Mouse (Mus musculus) liver, adult 2 months (tissue): Measurements from ENCODE around the gene Insl6. TPM values are rescaled to one million over a fixed set of nuclear protein-coding genes. Genes with fewer than 3 reads are reported as not detected.

Experiments
- DNase-seq: peaks from one replicate; pipeline ENCODE4 v3.0.0-alpha.2; 2011; ENCODE audit warnings: low read depth, low spot score; ENCODE audit errors: extremely low read depth
- H3K27ac ChIP-seq: fragments of 200-500 bp; replicated peaks from 2 replicates; pipeline ENCODE4 v1.5.1; 2012; ENCODE audit warnings: low read depth, mild to moderate bottlenecking, control low read depth, inconsistent platforms, low read length; ENCODE audit not compliant: insufficient read depth
- H3K27me3 ChIP-seq: fragments of 200-500 bp; 2 replicates; pipeline ENCODE4 v1.6.1; 2012; ENCODE audit warnings: mild to moderate bottlenecking, moderate library complexity, low read length, inconsistent platforms; ENCODE audit not compliant: control insufficient read depth, insufficient read depth
- H3K36me3 ChIP-seq: fragments of 200-500 bp; 2 replicates; pipeline ENCODE4 v1.6.1; 2012; ENCODE audit warnings: low read length, inconsistent platforms; ENCODE audit not compliant: control insufficient read depth, insufficient read depth
- H3K4me1 ChIP-seq: fragments of 200-500 bp; 2 replicates; pipeline ENCODE4 v1.6.1; 2011; ENCODE audit warnings: low read length; ENCODE audit not compliant: control insufficient read depth, insufficient read depth
- H3K4me3 ChIP-seq: fragments of 200-500 bp; 2 replicates; pipeline ENCODE4 v1.5.1; 2011; ENCODE audit warnings: low read depth, mild to moderate bottlenecking, control low read depth, low read length, moderate library complexity; ENCODE audit not compliant: insufficient read depth
- H3K79me2 ChIP-seq: fragments of 200-500 bp; 2 replicates; pipeline ENCODE4 v1.6.1; 2012; ENCODE audit warnings: inconsistent platforms, mild to moderate bottlenecking, low read length, moderate library complexity; ENCODE audit not compliant: control insufficient read depth, insufficient read depth
- H3K9ac ChIP-seq: fragments of 200-500 bp; 2 replicates; pipeline ENCODE4 v1.6.1; 2012; ENCODE audit warnings: low read depth, mild to moderate bottlenecking, control low read depth, inconsistent platforms, low read length
- CTCF ChIP-seq: fragments of 200-500 bp; IDR thresholded peaks from 2 replicates; pipeline ENCODE4 v1.5.1; 2011; ENCODE audit warnings: low read depth, low read length, control low read depth
- POLR2A ChIP-seq: fragments of 200-500 bp; IDR thresholded peaks from 2 replicates; pipeline ENCODE4 v1.6.1; 2011; ENCODE audit warnings: low read length, control low read depth; ENCODE audit not compliant: insufficient read depth; ENCODE audit errors: extremely low read depth
- WGBS: fragments of 180-500 bp; shearing (Covaris S2); methylation state at CpG from one replicate; pipeline ENCODE4 v1.1.7; 2018; 5-methylcytosine and 5-hydroxymethylcytosine counted together
- polyA plus RNA-seq: library from polyadenylated mRNA; depleted of rRNA; stranded (reverse); fragments of >200 nt; gene quantifications from 2 replicates; pipeline ENCODE4 v1.2.3, GENCODE M21; 2012; rRNA removed
- total RNA-seq: library from RNA; depleted of rRNA; stranded (reverse); fragments of >200 nt; gene quantifications from 2 replicates; pipeline ENCODE4 v1.2.3, GENCODE M21; 2014; rRNA removed

Gene Insl6
- total and polyA plus RNA-seq, 2 experiments = 0.13 to 1.2 TPM

- H3K79me2 ChIP-seq = no peaks in the 10 kb centered on the region
- no peak overlapping the region for H3K9ac ChIP-seq
- H3K4me1 ChIP-seq = no peaks in the 10 kb centered on the region; the same call in 1 of the 2 replicates
- no peak overlapping the region for H3K4me3 ChIP-seq
- H3K27me3 ChIP-seq = no peaks in the 10 kb centered on the region
- no peak overlapping the region for H3K27ac ChIP-seq
- no peak for DNase-seq
- TF ChIP-seq POLR2A = no peak
- no peak for TF ChIP-seq CTCF
- peaks cover 27% of the 10 kb centered on the region for H3K36me3 ChIP-seq
- 97% methylated on average over 4 of the region's 4 CpGs for WGBS
These were observed 48.7 kb downstream of the Insl6 start for GRCm38 (mm10) chr19:29276414-29276813.

- H3K9ac ChIP-seq = no peak overlapping the region
- peak; percentile 60 for DNase-seq
- peaks cover 5% of the 10 kb centered on the region; the same call in 1 of the 2 replicates for H3K79me2 ChIP-seq
- 47% methylated on average over 3 of the region's 3 CpGs for WGBS
- H3K27me3 ChIP-seq = no peaks in the 10 kb centered on the region
- TF ChIP-seq POLR2A = no peak
- H3K36me3 ChIP-seq = peaks cover 15% of the 10 kb centered on the region
- no peak overlapping the region for H3K4me3 ChIP-seq
- no peak overlapping the region for H3K27ac ChIP-seq
- peaks cover 3% of the 10 kb centered on the region; the same call in 1 of the 2 replicates for H3K4me1 ChIP-seq
These were observed 52.9 kb downstream of the Insl6 start for GRCm38 (mm10) chr19:29272011-29272809.

Other genes starting within 250 kb of the Insl6 start
- 117 and 132 TPM in 2 replicates for gene Rcl1, start 224.0 kb downstream of the Insl6 start, total RNA-seq
- 75.7 and 87.8 TPM in 2 replicates for gene Rcl1, start 224.0 kb downstream of the Insl6 start, polyA plus RNA-seq
- 11.9 and 13.0 TPM in 2 replicates for gene Jak2, start 73.5 kb downstream of the Insl6 start, total RNA-seq
- 1.6 and 2.1 TPM in 2 replicates for gene Jak2, start 73.5 kb downstream of the Insl6 start, polyA plus RNA-seq
- gene Rln1, start 9.3 kb upstream of the Insl6 start, total RNA-seq = not detected in 2 replicates
- gene Rln1, start 9.3 kb upstream of the Insl6 start, polyA plus RNA-seq = not detected in 2 replicates
- gene Plgrkt, start 42.0 kb upstream of the Insl6 start, total RNA-seq = 11.5 and 14.0 TPM in 2 replicates
- 9.4 and 14.8 TPM in 2 replicates for gene Plgrkt, start 42.0 kb upstream of the Insl6 start, polyA plus RNA-seq
- 2.1 TPM in 2 replicates for gene Cd274, start 42.1 kb upstream of the Insl6 start, total RNA-seq
- 1.00 and 1.2 TPM in 2 replicates for gene Cd274, start 42.1 kb upstream of the Insl6 start, polyA plus RNA-seq
- 0.13 and 0.18 TPM in 2 replicates for gene Pdcd1lg2, start 85.6 kb upstream of the Insl6 start, total RNA-seq
- gene Pdcd1lg2, start 85.6 kb upstream of the Insl6 start, polyA plus RNA-seq = 0.05 and 0.11 TPM in 2 replicates
- 39.3 and 41.5 TPM in 2 replicates for gene Ric1, start 196.9 kb upstream of the Insl6 start, total RNA-seq
- gene Ric1, start 196.9 kb upstream of the Insl6 start, polyA plus RNA-seq = 4.7 and 5.4 TPM in 2 replicates